Mouse (Mus musculus) liver, postnatal 0 days (tissue): Measurements from ENCODE around the gene Tef. TPM values are rescaled to one million over a fixed set of nuclear protein-coding genes. Genes with fewer than 3 reads are reported as not detected.

ENCODE experiments used
- ATAC-seq: fragments of 200-750 bp; cut with Nextera tagmentation; 2 replicates; pipeline ENCODE4 v1.8.0; 2017; ENCODE audit warnings: mild to moderate bottlenecking, moderate library complexity
- DNase-seq: peaks from one replicate; pipeline ENCODE4 v3.0.0-alpha.2; 2016
- H3K27ac ChIP-seq: fragments of 300-500 bp; sonication (generic); 2 replicates; pipeline ENCODE4 v1.5.1; 2014; ENCODE audit warnings: antibody characterized with exemption, moderate library complexity, mild to moderate bottlenecking, low read depth
- H3K27me3 ChIP-seq: fragments of 300-500 bp; sonication (generic); 2 replicates; pipeline ENCODE4 v1.6.1; 2014; ENCODE audit warnings: low read length, control low read depth, mixed read lengths; ENCODE audit not compliant: insufficient read depth
- H3K36me3 ChIP-seq: fragments of 300-500 bp; sonication (generic); replicated peaks from 2 replicates; pipeline ENCODE4 v1.6.1; 2014; ENCODE audit warnings: mild to moderate bottlenecking, control low read depth, low read length, moderate library complexity, mixed read lengths; ENCODE audit not compliant: insufficient read depth
- H3K4me1 ChIP-seq: fragments of 300-500 bp; sonication (generic); 2 replicates; pipeline ENCODE4 v1.6.1; 2014; ENCODE audit warnings: antibody characterized with exemption, mild to moderate bottlenecking, control low read depth; ENCODE audit not compliant: insufficient read depth
- H3K4me2 ChIP-seq: fragments of 300-500 bp; sonication (generic); 2 replicates; pipeline ENCODE4 v1.6.1; 2014; ENCODE audit warnings: low read depth, mild to moderate bottlenecking, low read length, moderate library complexity, mixed read lengths
- H3K4me3 ChIP-seq: fragments of 300-500 bp; sonication (generic); 2 replicates; pipeline ENCODE4 v1.5.1; 2014; ENCODE audit warnings: low read depth, low read length
- H3K9ac ChIP-seq: fragments of 300-500 bp; sonication (generic); replicated peaks from 2 replicates; pipeline ENCODE4 v1.6.1; 2014; ENCODE audit warnings: mild to moderate bottlenecking, moderate library complexity
- H3K9me3 ChIP-seq: fragments of 300-500 bp; sonication (generic); 2 replicates; pipeline ENCODE4 v1.6.1; 2016; ENCODE audit warnings: mild to moderate bottlenecking, control low read depth, low read length, mixed read lengths
- CTCF ChIP-seq: sonication (generic); IDR thresholded peaks from 2 replicates; pipeline ENCODE4 v1.5.1; 2016; ENCODE audit warnings: antibody characterized with exemption, low read depth
- EP300 ChIP-seq: IDR thresholded peaks from 2 replicates; pipeline ENCODE4 v1.6.1; 2016; ENCODE audit warnings: antibody characterized with exemption, low read depth, mild to moderate bottlenecking
- WGBS: fragments of 180-500 bp; shearing (Covaris S2); extraction: QIAGEN DNeasy Blood & Tissue Kit; methylation state at CpG from one replicate; pipeline ENCODE4 v1.1.7; 2014; ENCODE audit not compliant: insufficient replicate concordance; 5-methylcytosine and 5-hydroxymethylcytosine counted together
- polyA plus RNA-seq: library from polyadenylated mRNA; unstranded; fragments of >200 nt; fragmentation: Nextera tagmentation; extraction: Ambion mirVana; gene quantifications from 2 replicates; pipeline ENCODE4 v1.2.1, GENCODE M21; 2015

The Tef gene
- polyA plus RNA-seq, 1 experiment from 2014 or later = 14.0 TPM

DNA sequence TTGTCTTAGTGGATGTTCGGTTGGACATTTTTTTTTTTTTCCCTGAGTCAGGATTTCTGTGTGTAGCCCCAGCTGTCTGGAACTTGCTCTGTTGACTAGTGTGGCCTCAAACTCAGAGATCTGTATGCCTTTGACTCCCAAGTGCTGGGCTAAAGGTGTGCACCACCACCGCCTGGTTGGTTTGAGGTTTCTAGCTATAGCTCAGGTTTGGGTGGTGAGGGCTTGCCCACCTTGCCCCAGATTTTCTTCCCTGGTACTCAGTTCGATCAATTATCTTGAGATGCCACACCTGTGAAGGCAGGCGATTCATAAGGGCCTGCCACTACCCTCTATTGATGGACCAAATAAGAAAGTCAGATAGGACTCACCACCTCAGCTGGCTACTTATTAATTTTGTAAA, 44.9 kb downstream of the Tef start:
- Histone ChIP-seq H3K4me2 (no peak overlapping the region), H3K4me1 (peaks cover 6% of the 10 kb centered on the region; the same call in 1 of the 2 replicates), H3K27me3 (no peaks in the 10 kb centered on the region), H3K9me3 (no peaks in the 10 kb centered on the region), H3K9ac (no peak overlapping the region), H3K36me3 (peaks cover 32% of the 10 kb centered on the region), H3K27ac (no peak overlapping the region), H3K4me3 (no peak overlapping the region)
- ATAC-seq (no peak), DNase-seq (no peak)
- WGBS = 79% methylated on average over 4 of the region's 4 CpGs
- TF ChIP-seq CTCF = no peak
- no peak for TF ChIP-seq EP300

DNA sequence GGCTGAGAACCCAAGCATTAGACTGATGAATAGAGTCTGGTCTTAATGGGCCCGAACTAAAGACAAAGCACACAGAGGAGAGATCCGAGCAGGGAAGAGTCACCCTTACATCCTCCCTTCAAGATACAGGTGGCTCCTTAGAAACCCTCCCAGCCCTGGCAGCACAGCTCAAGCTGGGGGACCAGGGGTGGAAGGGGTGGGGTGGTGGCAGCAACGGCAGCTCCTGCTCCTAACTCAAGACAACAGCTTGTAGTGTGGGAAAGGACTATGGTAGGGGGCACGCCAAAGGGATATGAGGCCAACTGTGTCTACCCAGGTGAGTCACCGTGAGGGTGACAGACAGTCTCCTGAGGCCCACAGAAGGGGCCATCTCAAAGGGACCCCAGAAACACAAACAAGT, 45.6 kb downstream of the Tef start:
- no peak overlapping the region for H3K27ac ChIP-seq
- WGBS = 85% methylated on average over 5 of the region's 5 CpGs
- TF ChIP-seq EP300 (no peak), CTCF (no peak)
- no peaks in the 10 kb centered on the region for H3K27me3 ChIP-seq
- no peak for DNase-seq
- peaks cover 32% of the 10 kb centered on the region for H3K36me3 ChIP-seq
- no peaks in the 10 kb centered on the region for H3K9me3 ChIP-seq
- H3K4me3 ChIP-seq = no peak overlapping the region
- H3K4me1 ChIP-seq = peaks cover 6% of the 10 kb centered on the region; the same call in 1 of the 2 replicates
- no peak overlapping the region for H3K4me2 ChIP-seq
- no peak overlapping the region for H3K9ac ChIP-seq
- no peak for ATAC-seq

DNA sequence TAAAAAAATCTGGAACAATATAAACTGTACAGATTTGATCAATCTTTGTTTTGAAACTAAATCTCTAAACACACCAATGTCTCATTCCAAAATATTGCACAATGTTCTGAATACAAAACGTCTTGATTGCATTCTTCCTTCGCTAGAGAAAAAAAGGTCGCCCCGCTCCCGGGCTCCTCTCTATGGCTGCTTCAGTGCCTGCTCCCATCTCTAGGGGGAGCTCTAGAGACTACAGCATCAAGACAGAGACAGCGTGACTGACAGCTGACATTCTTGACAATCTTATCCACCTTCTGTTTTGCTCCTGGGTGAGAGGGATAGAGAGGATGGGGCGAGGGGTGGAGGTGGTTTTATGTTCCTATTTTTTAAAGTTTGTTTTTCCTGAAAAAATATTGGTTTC, 46.1 kb downstream of the Tef start:
- no peak overlapping the region for H3K27ac ChIP-seq
- no peak overlapping the region for H3K4me3 ChIP-seq
- ATAC-seq (no peak), DNase-seq (peak; percentile 76)
- no peaks in the 10 kb centered on the region for H3K27me3 ChIP-seq
- H3K9me3 ChIP-seq = no peaks in the 10 kb centered on the region
- 30% methylated on average over 7 of the region's 7 CpGs for WGBS
- no peak overlapping the region for H3K9ac ChIP-seq
- peak; percentile 88 for TF ChIP-seq CTCF
- TF ChIP-seq EP300 = no peak
- peaks cover 6% of the 10 kb centered on the region; the same call in 1 of the 2 replicates for H3K4me1 ChIP-seq
- peaks cover 32% of the 10 kb centered on the region for H3K36me3 ChIP-seq
- no peak overlapping the region for H3K4me2 ChIP-seq

DNA sequence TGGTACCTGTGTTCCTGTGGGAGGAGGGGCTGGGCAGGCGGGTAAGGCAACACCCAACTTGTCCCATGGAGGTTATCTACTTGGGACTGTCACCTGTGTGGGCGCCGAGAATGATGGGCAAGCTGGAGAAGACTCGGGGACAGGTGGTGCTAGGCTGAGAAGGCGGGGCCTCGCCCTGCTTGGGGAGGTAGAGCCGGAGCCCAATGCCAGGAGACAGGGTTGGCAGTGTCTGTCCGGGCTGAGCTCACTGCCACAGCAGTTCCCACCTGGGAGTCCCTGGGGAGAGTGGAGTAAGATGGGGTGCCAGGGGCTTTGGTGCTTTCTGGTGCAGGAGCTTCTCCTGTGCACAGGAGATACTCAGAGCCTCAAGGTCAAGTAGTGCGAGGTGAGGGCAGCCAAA, 46.9 kb downstream of the Tef start:
- 84% methylated on average over 9 of the region's 9 CpGs for WGBS
- Histone ChIP-seq H3K9ac (no peak overlapping the region), H3K9me3 (no peaks in the 10 kb centered on the region), H3K4me2 (no peak overlapping the region), H3K4me3 (no peak overlapping the region), H3K4me1 (peaks cover 6% of the 10 kb centered on the region; the same call in 1 of the 2 replicates), H3K36me3 (peaks cover 36% of the 10 kb centered on the region), H3K27me3 (no peaks in the 10 kb centered on the region), H3K27ac (no peak overlapping the region)
- DNase-seq (no peak), ATAC-seq (no peak)
- TF ChIP-seq CTCF (no peak), EP300 (no peak)

DNA sequence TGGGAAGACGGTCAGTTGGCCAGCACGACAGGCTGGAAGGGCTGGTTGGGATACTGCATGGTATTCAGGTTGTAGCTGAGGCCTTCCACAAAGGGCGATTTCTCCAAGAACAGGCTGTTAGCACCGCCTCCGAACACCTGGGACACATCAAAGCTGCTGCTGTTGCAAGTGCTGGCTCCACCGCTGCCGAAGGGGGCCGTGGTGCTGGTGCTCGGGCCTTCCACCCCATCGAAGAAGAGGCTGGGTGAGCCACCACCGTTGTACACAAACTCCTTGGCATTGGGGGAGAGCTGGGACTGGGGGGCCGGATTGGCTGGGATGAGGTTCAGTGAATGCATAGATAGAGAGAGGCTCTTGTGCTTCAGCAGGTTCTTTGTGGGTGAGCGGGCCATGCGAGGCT, 48.5 kb downstream of the Tef start:
- DNase-seq (no peak), ATAC-seq (no peak)
- 80% methylated on average over 14 of the region's 14 CpGs for WGBS
- Histone ChIP-seq H3K27ac (no peak overlapping the region), H3K9me3 (no peaks in the 10 kb centered on the region), H3K4me2 (no peak overlapping the region), H3K4me3 (no peak overlapping the region), H3K4me1 (peaks cover 7% of the 10 kb centered on the region), H3K9ac (no peak overlapping the region), H3K36me3 (peaks cover 37% of the 10 kb centered on the region), H3K27me3 (no peaks in the 10 kb centered on the region)
- no peak for TF ChIP-seq CTCF
- no peak for TF ChIP-seq EP300

DNA sequence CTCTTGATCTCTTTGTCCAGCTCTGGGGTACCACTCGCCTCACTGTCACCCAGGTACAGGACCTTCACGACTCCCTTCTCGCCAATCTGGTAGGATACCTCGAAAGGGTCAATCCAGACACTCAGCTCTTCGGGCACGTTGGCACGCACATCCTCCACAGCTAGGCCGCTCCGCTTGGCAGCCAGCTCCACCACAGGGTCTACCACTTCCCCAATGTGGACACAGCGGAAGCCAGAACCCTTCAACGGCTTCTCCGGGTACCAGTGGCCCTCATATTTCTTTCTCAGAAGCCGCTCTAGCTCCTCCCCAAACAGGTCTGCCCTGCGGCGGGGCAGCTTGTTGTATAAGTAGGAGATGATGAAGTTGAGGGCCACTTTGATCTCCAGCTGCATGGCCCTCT, 49.2 kb downstream of the Tef start:
- 84% methylated on average over 15 of the region's 15 CpGs for WGBS

More for the DNA sequence above, 49.2 kb downstream of the Tef start:
- H3K9ac ChIP-seq = no peak overlapping the region
- H3K4me3 ChIP-seq = no peak overlapping the region
- no peak for TF ChIP-seq EP300
- no peak for TF ChIP-seq CTCF
- peak overlapping the region; percentile 14; the same call in 1 of the 2 replicates for H3K27ac ChIP-seq
- H3K27me3 ChIP-seq = no peaks in the 10 kb centered on the region
- peaks cover 37% of the 10 kb centered on the region for H3K36me3 ChIP-seq
- no peak for ATAC-seq
- no peaks in the 10 kb centered on the region for H3K9me3 ChIP-seq
- no peak overlapping the region for H3K4me2 ChIP-seq
- no peak for DNase-seq
- H3K4me1 ChIP-seq = peaks cover 9% of the 10 kb centered on the region
